Mouse (Mus musculus): ENCODE measurements around the gene Gm4070. TPM values are rescaled to one million over a fixed set of nuclear protein-coding genes. Genes with fewer than 3 reads are reported as not detected.

Gene Gm4070
- total and polyA plus RNA-seq, 2 experiments from 2014 or later = 0.11 to 4.9 TPM

Other genes starting within 250 kb of the Gm4070 start
- gene Ilk, start 217.4 kb downstream of the Gm4070 start, total RNA-seq (2014; rRNA removed) = 122 and 130 TPM in 2 replicates
- 139 and 154 TPM in 2 replicates for gene Ilk, start 217.4 kb downstream of the Gm4070 start, polyA plus RNA-seq (2015; fragmentation: Nextera tagmentation; extraction: Ambion mirVana)
- 19.1 and 29.3 TPM in 2 replicates for gene Rrp8, start 216.6 kb downstream of the Gm4070 start, total RNA-seq (2014; rRNA removed)
- gene Rrp8, start 216.6 kb downstream of the Gm4070 start, polyA plus RNA-seq (2015; fragmentation: Nextera tagmentation; extraction: Ambion mirVana) = 16.1 and 19.4 TPM in 2 replicates
- 65.7 and 87.1 TPM in 2 replicates for gene Taf10, start 209.6 kb downstream of the Gm4070 start, total RNA-seq (2014; rRNA removed)
- gene Taf10, start 209.6 kb downstream of the Gm4070 start, polyA plus RNA-seq (2015; fragmentation: Nextera tagmentation; extraction: Ambion mirVana) = 91.2 and 102 TPM in 2 replicates
- 38.3 and 66.8 TPM in 2 replicates for gene Tpp1, start 201.7 kb downstream of the Gm4070 start, total RNA-seq (2014; rRNA removed)
- gene Tpp1, start 201.7 kb downstream of the Gm4070 start, polyA plus RNA-seq (2015; fragmentation: Nextera tagmentation; extraction: Ambion mirVana) = 41.3 and 42.2 TPM in 2 replicates
- gene Dchs1, start 166.3 kb downstream of the Gm4070 start, total RNA-seq (2014; rRNA removed) = 101 and 105 TPM in 2 replicates
- 7.0 and 7.5 TPM in 2 replicates for gene Dchs1, start 166.3 kb downstream of the Gm4070 start, polyA plus RNA-seq (2015; fragmentation: Nextera tagmentation; extraction: Ambion mirVana)
- 16.6 and 18.6 TPM in 2 replicates for gene Mrpl17, start 142.9 kb downstream of the Gm4070 start, total RNA-seq (2014; rRNA removed)
- gene Mrpl17, start 142.9 kb downstream of the Gm4070 start, polyA plus RNA-seq (2015; fragmentation: Nextera tagmentation; extraction: Ambion mirVana) = 173 and 192 TPM in 2 replicates